Mouse (Mus musculus): ENCODE data around the gene Mpig6b. TPM values are rescaled to one million over a fixed set of nuclear protein-coding genes. Genes with fewer than 3 reads are reported as not detected.
A peak's percentile ranks its signal among the peaks of the same experiment; 100 is the strongest.

Gene Mpig6b
- polyA plus RNA-seq, 1 experiment from 2014 or later: 0.48 TPM

DNA sequence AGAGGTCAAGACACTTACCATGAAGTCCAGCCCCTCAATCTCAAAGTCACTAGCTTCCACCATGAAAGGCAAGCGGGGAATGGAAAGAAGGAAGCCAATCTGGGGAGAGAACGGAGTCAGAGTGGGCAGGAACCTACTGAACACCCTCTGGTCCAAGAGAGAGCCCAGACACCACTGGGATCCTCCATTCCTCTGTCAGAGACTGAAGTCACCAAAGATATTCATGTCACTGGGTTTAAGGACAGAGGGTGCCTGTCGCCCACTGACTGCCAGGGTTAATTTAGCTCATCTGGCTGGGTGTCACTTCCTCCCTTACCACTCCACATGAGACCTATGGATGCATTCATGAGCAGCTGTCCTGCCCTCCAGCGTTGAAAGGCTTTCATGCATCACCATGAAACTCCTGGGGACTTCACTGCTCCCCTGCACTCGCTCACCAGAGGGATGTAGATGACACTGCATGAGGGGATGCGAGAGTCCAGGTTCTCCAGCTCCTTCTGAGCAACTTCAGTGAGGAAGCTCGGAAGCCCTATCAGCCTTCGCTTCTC is 33.6 kb downstream of the Mpig6b start:
- 67% methylated on average over 8 of the region's 8 CpGs for WGBS

DNA sequence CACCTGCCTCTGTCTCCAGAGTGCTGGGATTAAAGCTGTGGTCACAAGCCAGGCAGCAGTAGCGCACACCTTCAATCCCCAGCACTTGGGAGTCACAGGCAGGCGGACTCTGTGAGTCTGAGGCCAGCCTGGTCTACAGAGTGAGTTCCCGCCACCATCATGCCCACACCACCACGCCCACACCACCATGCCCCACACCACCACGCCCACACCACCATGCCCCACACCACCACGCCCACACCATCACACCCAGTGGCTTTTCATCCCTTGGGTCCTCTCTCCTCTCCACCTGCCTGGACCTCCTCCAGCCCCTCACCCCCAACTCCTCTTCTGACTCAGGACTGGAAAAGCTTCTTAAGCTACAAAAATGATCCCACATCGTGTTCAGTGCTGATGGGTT is 34.1 kb downstream of the Mpig6b start:
- H3K4me1 ChIP-seq (ENCODE audit: control insufficient read depth, insufficient read depth, low read length): peaks cover 14% of the 10 kb centered on the region
- H3K36me3 ChIP-seq (ENCODE audit: control insufficient read depth, insufficient read depth, low read length): no peaks in the 10 kb centered on the region
- H3K4me2 ChIP-seq (ENCODE audit: low read depth, low read length): no peak overlapping the region
- no peaks in the 10 kb centered on the region for H3K9me3 ChIP-seq (replicated peaks; ENCODE audit: control insufficient read depth, low read length)
- H3K4me3 ChIP-seq (replicated peaks; ENCODE audit: low read length): no peak overlapping the region
- H3K9ac ChIP-seq (ENCODE audit: low read length): no peak overlapping the region
- no peak for ATAC-seq (ENCODE audit: insufficient read depth, low FRiP score)
- H3K27ac ChIP-seq (ENCODE audit: low read length): no peak overlapping the region
- 79% methylated on average over 7 of the region's 7 CpGs for WGBS
- no peaks in the 10 kb centered on the region for H3K27me3 ChIP-seq (ENCODE audit: control insufficient read depth, insufficient read depth, low read length)

More for the DNA sequence above, 33.6 kb downstream of the Mpig6b start:
- Histone ChIP-seq H3K27ac (ENCODE audit: low read length) (no peak overlapping the region), H3K36me3 (ENCODE audit: control insufficient read depth, insufficient read depth, low read length) (no peaks in the 10 kb centered on the region), H3K27me3 (ENCODE audit: control insufficient read depth, insufficient read depth, low read length) (no peaks in the 10 kb centered on the region), H3K9ac (ENCODE audit: low read length) (no peak overlapping the region), H3K4me3 (replicated peaks; ENCODE audit: low read length) (no peak overlapping the region), H3K4me2 (ENCODE audit: low read depth, low read length) (no peak overlapping the region), H3K9me3 (replicated peaks; ENCODE audit: control insufficient read depth, low read length) (no peaks in the 10 kb centered on the region), H3K4me1 (ENCODE audit: control insufficient read depth, insufficient read depth, low read length) (peaks cover 10% of the 10 kb centered on the region)
- no peak for ATAC-seq (ENCODE audit: insufficient read depth, low FRiP score)

DNA sequence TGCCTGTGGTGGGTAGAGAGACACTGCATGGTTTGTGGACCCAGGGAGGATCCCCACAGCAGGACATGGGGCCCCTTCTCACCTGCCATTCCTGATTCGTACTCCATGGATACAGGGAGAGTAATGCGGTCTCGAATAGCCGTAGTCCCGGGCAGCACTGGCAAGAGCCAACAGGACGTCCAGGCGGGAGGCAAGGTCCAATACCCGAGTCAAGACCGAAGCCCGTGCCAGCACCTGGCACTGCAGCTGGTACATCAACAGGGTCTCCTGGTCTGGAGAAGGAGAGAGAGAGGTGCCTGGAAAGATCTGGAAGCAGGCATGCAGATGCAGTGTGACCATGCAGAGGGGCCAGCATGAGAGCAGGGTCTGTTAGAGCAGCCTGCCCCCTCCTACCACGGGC is 34.7 kb downstream of the Mpig6b start:
- Histone ChIP-seq H3K4me2 (ENCODE audit: low read depth, low read length) (no peak overlapping the region), H3K9me3 (replicated peaks; ENCODE audit: control insufficient read depth, low read length) (no peaks in the 10 kb centered on the region), H3K27ac (ENCODE audit: low read length) (no peak overlapping the region), H3K27me3 (ENCODE audit: control insufficient read depth, insufficient read depth, low read length) (no peaks in the 10 kb centered on the region), H3K9ac (ENCODE audit: low read length) (no peak overlapping the region), H3K36me3 (ENCODE audit: control insufficient read depth, insufficient read depth, low read length) (no peaks in the 10 kb centered on the region), H3K4me3 (replicated peaks; ENCODE audit: low read length) (no peak overlapping the region), H3K4me1 (ENCODE audit: control insufficient read depth, insufficient read depth, low read length) (peaks cover 18% of the 10 kb centered on the region)
- 84% methylated on average over 11 of the region's 11 CpGs for WGBS
- ATAC-seq (ENCODE audit: insufficient read depth, low FRiP score): no peak

DNA sequence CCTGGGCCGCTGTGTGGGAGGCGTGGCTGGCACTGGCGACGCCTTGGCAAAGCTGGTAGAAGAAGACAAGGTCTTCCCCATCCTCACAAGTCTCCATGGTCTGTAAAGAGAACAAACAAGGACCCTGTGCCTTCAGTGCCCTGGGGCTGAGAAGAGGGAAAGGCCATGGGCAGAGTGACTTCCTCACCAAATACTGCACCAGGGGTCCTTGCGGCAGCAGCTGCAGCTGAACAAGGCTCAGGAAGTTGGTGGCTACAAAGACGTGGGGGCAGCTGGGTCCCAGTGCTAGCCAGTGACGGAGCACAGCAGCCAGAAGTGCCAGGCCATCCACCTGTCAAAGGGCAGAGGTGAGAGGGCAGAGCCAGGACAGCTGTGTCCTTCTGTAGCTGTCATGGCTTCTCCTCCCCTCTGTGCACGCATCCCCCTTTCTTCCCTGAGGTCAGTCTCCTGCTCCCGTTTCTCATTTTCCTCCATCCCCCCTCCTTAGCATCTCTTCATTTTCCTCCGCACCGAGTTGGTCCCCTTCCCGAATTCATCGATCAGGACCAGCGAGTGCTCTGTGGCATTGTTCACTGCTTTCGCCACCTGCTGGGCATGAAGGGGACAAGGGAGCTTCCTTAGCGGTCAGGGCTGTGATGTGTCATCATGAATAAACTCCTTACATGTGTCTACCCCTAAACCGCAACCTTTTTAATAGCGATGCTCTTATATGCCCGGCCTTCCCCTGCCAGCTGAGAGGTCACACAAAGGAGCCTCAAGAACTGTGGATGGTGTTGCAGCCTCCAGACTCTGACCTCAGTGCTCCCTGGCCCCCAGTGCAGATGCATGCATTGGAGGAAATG is 36.1 kb downstream of the Mpig6b start:
- WGBS: 37% methylated on average over 19 of the region's 19 CpGs
- Histone ChIP-seq H3K4me2 (ENCODE audit: low read depth, low read length) (no peak overlapping the region), H3K36me3 (ENCODE audit: control insufficient read depth, insufficient read depth, low read length) (no peaks in the 10 kb centered on the region), H3K9me3 (replicated peaks; ENCODE audit: control insufficient read depth, low read length) (no peaks in the 10 kb centered on the region), H3K4me1 (ENCODE audit: control insufficient read depth, insufficient read depth, low read length) (peaks cover 24% of the 10 kb centered on the region), H3K9ac (ENCODE audit: low read length) (no peak overlapping the region; the same call in 1 of the 2 replicates), H3K4me3 (replicated peaks; ENCODE audit: low read length) (no peak overlapping the region), H3K27me3 (ENCODE audit: control insufficient read depth, insufficient read depth, low read length) (no peaks in the 10 kb centered on the region), H3K27ac (ENCODE audit: low read length) (no peak overlapping the region)
- no peak for ATAC-seq (ENCODE audit: insufficient read depth, low FRiP score)

DNA sequence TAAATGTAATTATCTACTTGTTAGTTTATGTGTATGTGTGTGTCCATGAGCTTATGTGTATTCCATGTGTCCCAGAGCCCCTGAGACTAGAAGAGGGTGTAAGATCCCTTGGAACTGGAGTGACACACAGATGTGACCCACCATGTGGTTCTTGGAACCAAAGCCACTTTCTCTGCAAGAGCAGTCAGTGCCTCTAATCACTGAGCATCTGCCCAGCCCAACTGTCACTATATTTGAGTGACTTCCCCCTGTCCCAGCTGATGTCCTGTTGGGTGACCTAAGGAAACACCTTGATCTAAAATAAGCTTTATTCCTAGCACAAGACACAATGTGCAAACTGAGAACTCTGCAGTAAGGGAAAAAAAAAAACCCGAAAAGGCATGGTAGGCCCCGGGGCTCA is 37.7 kb downstream of the Mpig6b start:
- no peak overlapping the region for H3K9ac ChIP-seq (ENCODE audit: low read length)
- WGBS: 71% methylated on average over 2 of the region's 2 CpGs
- no peak overlapping the region for H3K4me3 ChIP-seq (replicated peaks; ENCODE audit: low read length)
- H3K4me1 ChIP-seq (ENCODE audit: control insufficient read depth, insufficient read depth, low read length): peaks cover 28% of the 10 kb centered on the region
- H3K9me3 ChIP-seq (replicated peaks; ENCODE audit: control insufficient read depth, low read length): no peaks in the 10 kb centered on the region
- H3K4me2 ChIP-seq (ENCODE audit: low read depth, low read length): no peak overlapping the region
- no peaks in the 10 kb centered on the region for H3K36me3 ChIP-seq (ENCODE audit: control insufficient read depth, insufficient read depth, low read length)
- no peak overlapping the region for H3K27ac ChIP-seq (ENCODE audit: low read length)
- ATAC-seq (ENCODE audit: insufficient read depth, low FRiP score): no peak
- H3K27me3 ChIP-seq (ENCODE audit: control insufficient read depth, insufficient read depth, low read length): no peaks in the 10 kb centered on the region

DNA sequence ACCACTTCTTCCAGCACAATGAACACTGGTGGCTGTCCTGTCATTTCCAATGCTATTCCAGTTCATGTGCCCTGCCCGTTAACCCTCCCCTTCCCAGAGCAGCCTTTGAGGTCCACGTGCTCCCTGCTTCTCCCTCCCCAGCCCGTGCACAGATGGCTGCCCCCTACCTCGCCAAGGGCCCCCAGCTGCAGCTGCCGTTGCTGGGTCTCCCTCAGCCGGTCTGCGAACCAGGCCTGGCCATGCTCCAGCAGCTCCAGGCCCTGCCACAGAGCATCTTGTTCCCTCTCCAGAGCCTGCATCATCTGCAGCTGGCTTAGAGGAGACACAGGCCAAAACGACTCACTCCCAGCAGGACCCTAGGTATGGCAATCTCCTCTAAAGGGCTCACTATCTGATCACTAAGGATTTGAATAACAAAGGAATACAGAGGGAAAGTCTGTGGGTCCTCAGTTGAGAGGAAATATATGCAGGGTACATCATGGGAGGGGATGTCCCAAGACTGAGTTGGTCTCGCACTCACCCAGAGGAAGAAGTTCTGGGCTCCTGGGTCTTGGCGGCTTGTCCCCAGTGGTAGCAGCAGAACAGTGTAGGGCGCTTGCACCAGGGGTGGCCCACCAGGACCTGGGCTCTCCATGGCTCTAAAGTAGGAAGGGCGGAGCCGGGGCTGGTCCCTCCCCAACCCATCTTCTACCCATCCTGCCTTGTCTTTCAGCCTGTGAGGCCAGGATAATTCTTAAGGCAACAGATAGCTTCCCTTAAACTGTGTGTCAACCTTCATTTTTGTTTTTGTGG is 38.5 kb downstream of the Mpig6b start, which contains the start of gene Sapcd1:
Sapcd1 (minus strand) TSS at position 740 of the 792 bp plus-strand sequence.
- Histone ChIP-seq H3K4me1 (ENCODE audit: control insufficient read depth, insufficient read depth, low read length) (peaks cover 28% of the 10 kb centered on the region), H3K27me3 (ENCODE audit: control insufficient read depth, insufficient read depth, low read length) (no peaks in the 10 kb centered on the region), H3K9me3 (replicated peaks; ENCODE audit: control insufficient read depth, low read length) (no peaks in the 10 kb centered on the region), H3K36me3 (ENCODE audit: control insufficient read depth, insufficient read depth, low read length) (no peaks in the 10 kb centered on the region), H3K9ac (ENCODE audit: low read length) (peak within 1 kb of the TSS; percentile 56), H3K4me3 (replicated peaks; ENCODE audit: low read length) (peak within 1 kb of the TSS; percentile 28), H3K4me2 (ENCODE audit: low read depth, low read length) (peak within 1 kb of the TSS; percentile 38), H3K27ac (ENCODE audit: low read length) (peak within 1 kb of the TSS; percentile 84)
- peak; percentile 59; the same call in 1 of the 2 replicates for ATAC-seq (ENCODE audit: insufficient read depth, low FRiP score)
- WGBS: 45% methylated on average over 13 of the region's 13 CpGs

DNA sequence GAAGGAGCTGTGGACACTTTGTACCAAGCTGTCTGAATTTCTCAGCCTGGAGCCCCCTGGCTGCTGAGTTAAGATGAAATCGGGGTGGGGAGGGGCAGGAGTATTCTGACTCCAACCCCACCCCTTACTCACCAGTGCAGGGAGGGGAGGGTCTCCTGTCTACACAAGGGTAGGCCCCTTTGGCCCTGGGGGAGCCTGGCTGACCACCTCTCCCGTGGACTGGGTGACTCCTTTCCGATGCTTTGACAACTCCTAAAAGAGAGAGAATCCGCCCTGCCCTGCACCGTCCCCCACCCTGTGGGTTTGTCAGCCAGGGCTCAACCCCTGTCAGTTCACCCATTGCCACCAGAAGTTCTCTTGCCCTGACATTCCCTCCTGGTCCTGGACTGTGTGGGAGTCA is 39.8 kb downstream of the Mpig6b start:
- 0 out of 2 replicates have a peak overlapping the region, but pooled peaks have one; percentile 9 for H3K4me3 ChIP-seq (replicated peaks; ENCODE audit: low read length)
- no peaks in the 10 kb centered on the region for H3K36me3 ChIP-seq (ENCODE audit: control insufficient read depth, insufficient read depth, low read length)
- H3K27me3 ChIP-seq (ENCODE audit: control insufficient read depth, insufficient read depth, low read length): no peaks in the 10 kb centered on the region
- H3K9me3 ChIP-seq (replicated peaks; ENCODE audit: control insufficient read depth, low read length): no peaks in the 10 kb centered on the region
- peaks cover 38% of the 10 kb centered on the region for H3K4me1 ChIP-seq (ENCODE audit: control insufficient read depth, insufficient read depth, low read length)
- H3K9ac ChIP-seq (ENCODE audit: low read length): peak overlapping the region; percentile 27; the same call in 1 of the 2 replicates
- peak overlapping the region; percentile 38 for H3K4me2 ChIP-seq (ENCODE audit: low read depth, low read length)
- ATAC-seq (ENCODE audit: insufficient read depth, low FRiP score): no peak
- peak overlapping the region; percentile 84 for H3K27ac ChIP-seq (ENCODE audit: low read length)
- 73% methylated on average over 5 of the region's 5 CpGs for WGBS

DNA sequence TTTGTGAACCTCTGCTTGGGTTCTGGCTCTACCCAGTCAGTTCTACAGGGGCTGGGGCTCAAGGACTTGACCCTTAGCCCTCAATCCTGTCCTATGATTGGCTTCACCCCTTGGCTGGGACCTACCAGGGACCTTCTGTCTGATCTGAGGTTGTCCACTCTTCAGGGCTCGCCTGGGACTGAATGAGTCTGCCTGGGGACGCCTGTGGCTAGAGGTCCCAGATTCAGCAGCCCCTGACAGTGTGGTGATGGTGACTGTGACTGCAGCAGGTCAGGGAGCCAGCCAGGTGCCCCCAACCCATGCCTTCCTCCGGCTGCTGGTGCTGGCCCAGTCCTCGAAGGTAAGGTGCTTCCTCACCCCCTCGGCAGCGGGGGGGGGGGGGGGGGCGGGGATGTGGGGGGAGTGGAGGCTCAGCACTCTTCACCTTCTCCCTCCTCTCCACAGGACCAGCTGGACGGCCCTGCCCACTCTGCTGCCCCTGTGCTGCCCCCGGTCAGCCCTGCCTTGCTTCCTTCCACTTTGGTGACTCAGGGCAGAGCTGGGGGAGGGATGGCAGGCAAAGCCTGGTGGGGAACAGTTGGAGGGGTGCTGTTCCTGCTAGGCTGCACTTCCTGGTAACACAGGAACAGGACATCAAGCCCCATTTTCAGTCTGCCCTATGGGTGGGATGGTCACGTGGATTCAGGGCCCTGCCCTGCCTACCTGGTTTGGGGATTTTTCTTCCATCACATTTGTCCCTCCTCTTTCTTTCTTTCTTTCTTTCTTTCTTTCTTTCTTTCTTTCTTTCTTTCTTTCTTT is 41.1 kb downstream of the Mpig6b start:
- no peaks in the 10 kb centered on the region for H3K9me3 ChIP-seq (replicated peaks; ENCODE audit: control insufficient read depth, low read length)
- no peaks in the 10 kb centered on the region for H3K27me3 ChIP-seq (ENCODE audit: control insufficient read depth, insufficient read depth, low read length)
- H3K27ac ChIP-seq (ENCODE audit: low read length): no peak overlapping the region
- peaks cover 40% of the 10 kb centered on the region for H3K4me1 ChIP-seq (ENCODE audit: control insufficient read depth, insufficient read depth, low read length)
- whole genome bisulfite sequencing: 61% methylated on average over 10 of the region's 10 CpGs
- ATAC-seq (ENCODE audit: insufficient read depth, low FRiP score): no peak
- no peak overlapping the region for H3K4me2 ChIP-seq (ENCODE audit: low read depth, low read length)
- no peaks in the 10 kb centered on the region for H3K36me3 ChIP-seq (ENCODE audit: control insufficient read depth, insufficient read depth, low read length)
- H3K9ac ChIP-seq (ENCODE audit: low read length): 0 out of 2 replicates have a peak overlapping the region, but pooled peaks have one; percentile 4
- no peak overlapping the region for H3K4me3 ChIP-seq (replicated peaks; ENCODE audit: low read length)

Measured in stomach, embryonic 16.5 days (tissue).